Mouse (Mus musculus) right cerebral cortex, adult 2 months (tissue): Measurements from ENCODE around the gene C530008M17Rik.
A peak's percentile ranks its signal among the peaks of the same experiment; 100 is the strongest.

ENCODE experiments used
- DNase-seq, 2 experiments: peaks; one replicate each; pipeline ENCODE4 v3.0.0; 2021 to 2022; ENCODE audit warnings: low spot score in 2 of 2

The C530008M17Rik gene

GRCm38 (mm10) chr5:76656212-76656611 lies at the start of gene C530008M17Rik:
C530008M17Rik (plus strand) TSS chr5:76656512.
- no peak for DNase-seq

- no peak for DNase-seq
Observed at GRCm38 (mm10) chr5:76609702-76610370, 46.5 kb upstream of the C530008M17Rik start.

DNA sequence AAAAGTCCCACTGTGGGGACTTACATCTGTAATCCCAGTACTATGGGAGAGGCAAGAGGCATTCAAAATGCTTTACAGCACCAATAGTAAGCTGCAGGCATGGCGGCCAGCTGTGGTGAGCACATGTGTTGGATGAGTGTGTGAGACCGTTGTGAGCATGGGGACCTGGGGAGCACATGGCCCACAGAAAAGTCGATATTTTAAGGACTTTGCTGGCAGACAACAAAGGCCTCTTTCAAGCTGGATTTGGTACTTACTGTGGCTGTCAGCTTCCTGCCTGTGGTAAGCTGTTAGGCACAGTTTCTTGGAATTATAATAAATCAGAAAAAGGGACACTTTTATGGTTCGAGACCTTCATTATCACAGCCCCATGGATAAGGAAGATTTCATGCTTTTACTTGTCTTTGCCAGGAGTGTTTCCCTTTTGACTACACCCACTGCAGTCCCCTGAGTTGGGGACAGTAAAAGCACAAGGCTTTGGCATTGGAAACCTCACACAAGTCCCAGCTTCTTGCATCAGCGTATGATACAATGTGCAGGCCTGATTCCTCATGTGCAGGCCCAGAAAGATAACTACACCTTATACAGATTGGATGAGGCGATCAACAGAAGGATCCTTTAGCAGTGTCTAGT lies 43.3 kb upstream of the C530008M17Rik start:
- DNase-seq, result no peak

GRCm38 (mm10) chr5:76615276-76615675 lies 41.0 kb upstream of the C530008M17Rik start:
- DNase-seq, result peak in 1 of 2 experiments; percentile 13

- no peak for DNase-seq
Observed at GRCm38 (mm10) chr5:76616196-76616747, 40.0 kb upstream of the C530008M17Rik start.

DNA sequence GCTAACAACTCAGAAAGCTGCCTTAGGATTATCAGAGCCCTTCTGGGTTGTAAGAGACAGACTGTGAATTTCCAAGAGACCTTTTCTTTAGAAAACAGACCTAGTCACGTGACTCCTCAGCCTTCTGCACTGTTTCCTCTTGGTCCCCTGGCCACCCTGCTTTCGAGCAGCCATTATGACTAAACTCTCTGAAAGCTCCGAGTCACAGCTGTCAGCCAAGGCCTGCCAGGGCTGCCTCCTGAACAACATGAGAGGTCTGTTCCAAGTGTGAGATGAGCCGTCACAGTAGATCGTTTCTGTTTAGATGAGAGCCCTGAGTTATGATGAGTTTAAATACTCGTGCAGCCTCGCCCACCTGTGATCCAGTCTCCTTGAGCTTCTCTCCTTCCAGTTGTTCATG lies 37.6 kb upstream of the C530008M17Rik start:
- no peak for DNase-seq

DNA sequence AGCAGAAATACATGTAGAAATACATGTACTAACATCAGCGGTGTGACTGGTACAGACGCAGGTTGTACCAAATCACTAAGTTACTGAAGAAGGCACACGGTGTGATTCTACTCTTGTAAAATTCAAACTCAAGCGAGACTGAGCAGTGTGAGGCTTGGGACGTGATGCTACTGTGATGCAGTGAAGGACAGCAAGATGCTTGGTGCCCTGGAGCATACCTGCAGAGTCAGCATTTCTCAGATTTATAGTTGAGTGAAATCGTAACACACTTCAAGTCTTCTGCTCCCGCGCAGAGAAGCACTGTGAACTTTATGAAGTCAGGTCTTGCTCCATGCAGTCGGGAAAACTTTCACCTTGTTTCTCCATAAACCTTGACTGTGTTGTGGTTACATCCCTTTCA lies 32.6 kb upstream of the C530008M17Rik start:
- DNase-seq, result no peak

GRCm38 (mm10) chr5:76627770-76628169 lies 28.5 kb upstream of the C530008M17Rik start:
- no peak for DNase-seq

- no peak for DNase-seq
Observed at GRCm38 (mm10) chr5:76634012-76634411, 22.3 kb upstream of the C530008M17Rik start.

DNA sequence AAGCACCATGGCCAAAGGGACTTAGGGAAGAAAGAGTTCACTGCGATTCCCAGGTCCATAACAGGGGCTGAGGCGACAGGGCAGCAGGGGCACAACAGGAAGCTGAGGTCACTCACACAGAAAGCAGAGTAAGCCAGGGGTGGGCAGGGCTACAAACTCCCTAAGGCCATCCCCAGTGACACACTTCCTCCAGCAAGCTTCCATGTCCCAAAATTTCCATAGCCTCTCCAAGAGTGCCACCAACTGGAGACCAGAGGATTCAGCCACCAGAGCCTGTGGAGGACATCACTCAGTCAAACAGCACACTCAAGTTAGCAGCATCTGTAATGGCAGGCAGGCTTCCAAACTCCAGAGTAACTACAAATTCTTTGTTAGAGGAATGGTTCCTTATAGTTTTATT lies 20.7 kb upstream of the C530008M17Rik start:
- DNase-seq, result no peak

GRCm38 (mm10) chr5:76642076-76642475 lies 14.2 kb upstream of the C530008M17Rik start:
- DNase-seq, result no peak

DNA sequence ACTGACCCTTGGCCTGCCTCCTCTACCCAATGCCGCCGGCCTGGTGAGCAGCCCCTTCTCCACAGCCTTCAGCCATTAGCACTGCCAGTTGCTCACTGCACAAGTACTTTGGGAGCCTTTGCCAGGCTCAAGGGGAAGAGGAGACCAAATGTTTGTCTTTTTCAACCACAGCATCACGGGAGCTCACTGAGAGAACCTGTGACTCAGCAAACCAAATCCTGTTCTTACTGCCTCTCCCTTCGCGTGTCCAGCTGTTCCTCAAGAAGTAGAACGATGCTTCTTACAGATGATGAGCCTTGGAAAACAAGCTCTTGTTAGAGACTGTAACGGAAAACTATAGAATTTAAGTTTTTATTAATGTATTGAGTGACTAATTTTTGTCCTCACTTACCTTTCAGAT lies 12.1 kb upstream of the C530008M17Rik start:
- no peak for DNase-seq

- DNase-seq, result no peak
Observed at GRCm38 (mm10) chr5:76645091-76645868, 11.0 kb upstream of the C530008M17Rik start.

GRCm38 (mm10) chr5:76649897-76650296 lies 6.4 kb upstream of the C530008M17Rik start:
- DNase-seq, result no peak

DNA sequence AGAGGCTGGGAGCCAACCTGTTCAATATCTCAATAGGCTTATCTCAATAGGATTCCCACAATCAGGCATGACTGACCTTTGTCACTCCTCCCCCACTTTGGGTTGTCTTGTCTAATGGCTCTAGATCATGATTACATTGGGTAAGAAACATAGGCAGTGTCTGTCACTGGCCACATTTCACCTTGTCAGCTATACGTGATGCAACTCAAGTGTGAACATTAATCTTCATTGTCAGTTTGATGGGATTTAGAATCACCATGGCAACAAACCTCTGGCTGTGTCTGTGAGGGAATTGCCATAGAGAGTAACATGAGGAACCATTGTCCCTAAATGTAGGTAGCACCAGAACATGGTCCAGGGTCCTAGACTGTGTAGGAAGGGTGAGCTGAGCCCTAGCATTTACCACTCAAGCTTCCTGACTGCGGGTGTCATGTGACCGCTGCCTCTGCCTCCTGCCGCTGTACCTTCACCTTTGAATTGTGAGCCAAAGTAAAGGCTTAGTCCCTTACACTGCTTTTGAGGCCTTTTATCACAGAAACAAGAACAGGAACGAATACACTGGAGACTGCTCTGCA lies 5.1 kb upstream of the C530008M17Rik start:
- DNase-seq, result no peak

DNA sequence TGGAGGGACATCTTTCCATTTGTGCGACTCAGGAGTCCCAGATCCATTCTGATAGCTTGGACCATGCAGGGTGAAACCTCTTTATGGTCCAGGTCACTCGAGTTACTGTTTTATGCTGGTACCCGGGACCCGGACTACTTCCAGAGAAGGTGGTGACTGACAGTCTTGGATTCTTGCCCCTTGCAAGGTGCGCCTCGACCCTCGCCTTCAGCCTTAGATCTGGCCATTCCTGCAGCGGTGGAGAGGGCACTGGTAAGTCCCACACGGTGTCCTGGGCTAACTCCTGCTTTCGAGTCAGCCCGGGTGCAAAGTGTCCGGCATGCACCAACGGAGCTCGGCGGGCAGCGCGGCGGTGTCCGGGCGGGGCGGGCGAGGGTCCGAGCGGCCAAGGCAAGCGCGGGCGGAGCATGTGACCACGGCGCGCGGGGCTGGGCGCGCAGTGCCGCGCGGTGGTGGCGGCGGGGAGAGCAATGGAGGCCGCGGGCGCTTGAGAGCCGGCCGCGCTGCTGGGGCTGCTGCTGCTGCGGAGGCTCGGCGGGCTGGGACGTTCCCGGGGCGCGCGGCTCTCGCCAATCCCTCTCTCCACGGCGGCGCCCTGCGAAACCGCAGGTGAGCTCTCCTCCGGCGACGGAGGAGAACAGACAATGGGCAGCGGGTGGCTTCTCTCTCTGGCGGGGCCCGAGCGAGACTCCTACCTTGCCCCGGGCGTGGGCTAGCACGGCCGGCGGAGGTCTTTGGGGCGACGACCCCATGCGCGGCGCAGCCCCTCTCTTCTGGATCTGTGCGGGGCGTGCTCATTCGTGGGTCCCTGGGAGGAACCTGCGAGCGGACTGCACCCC lies 1.2 kb downstream of the C530008M17Rik start:
- DNase-seq, result peak; percentile 66 to 69

DNA sequence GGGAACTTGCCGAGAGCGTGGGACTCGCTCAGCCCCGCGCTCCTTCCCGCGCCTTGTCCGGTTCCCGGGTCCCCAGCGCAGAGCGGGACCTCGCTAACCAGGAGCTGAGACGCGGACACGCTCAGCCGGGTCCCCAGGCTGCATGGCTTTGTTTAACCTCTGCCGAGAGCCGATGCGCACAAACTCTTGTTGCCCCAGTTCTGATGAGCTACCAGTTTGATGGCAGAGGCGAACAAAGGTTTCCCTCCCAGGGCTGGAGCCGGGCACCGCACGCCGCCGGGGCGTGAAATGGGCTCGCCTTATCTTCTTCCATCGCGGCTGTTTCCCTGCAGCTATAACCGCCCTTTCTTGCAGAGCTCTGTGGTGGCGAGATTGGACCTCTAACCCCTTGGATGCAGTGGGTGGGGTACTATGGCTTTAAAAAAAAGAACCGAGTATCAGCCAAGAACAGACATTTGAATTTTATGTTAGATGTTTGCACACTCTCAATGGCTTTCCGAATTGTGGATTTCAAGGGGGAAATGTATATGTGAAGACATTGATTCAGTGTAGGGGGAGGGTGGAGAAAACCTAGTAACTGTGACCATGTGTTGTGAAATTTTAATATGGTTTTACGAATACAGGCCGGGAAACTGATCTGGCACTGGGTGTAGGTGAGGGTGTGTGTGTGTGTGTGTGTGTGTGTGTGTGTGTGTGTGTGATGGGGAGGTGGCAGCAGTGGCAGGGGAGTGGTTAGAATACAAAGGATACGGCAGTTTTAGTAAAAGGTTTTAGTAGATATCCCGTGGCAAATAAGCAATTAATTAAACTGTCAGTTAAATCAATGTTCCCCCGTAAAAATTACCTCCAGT lies 2.0 kb downstream of the C530008M17Rik start:
- peak; percentile 44 to 48 for DNase-seq

- no peak for DNase-seq
Observed at GRCm38 (mm10) chr5:76659958-76660635, 3.8 kb downstream of the C530008M17Rik start.

DNA sequence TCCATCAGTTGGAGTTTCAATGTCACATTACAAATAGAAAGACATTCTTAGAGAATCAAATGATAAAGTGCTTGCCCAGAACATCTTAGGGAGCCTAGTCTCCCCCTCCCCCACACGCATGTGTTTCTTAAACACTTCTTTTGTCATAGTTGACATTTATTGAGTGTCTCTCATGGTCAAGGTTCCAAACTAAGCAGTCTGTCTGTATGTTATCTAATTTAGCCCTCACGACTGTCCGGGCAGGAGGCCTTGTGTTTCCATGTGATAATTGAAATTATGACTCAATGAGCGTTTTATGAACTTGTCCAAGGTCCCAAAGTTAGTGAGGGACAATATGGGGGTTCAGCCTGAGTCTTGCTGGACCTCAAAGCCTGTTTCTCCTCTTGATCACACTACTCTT lies 5.0 kb downstream of the C530008M17Rik start:
- DNase-seq, result no peak

DNA sequence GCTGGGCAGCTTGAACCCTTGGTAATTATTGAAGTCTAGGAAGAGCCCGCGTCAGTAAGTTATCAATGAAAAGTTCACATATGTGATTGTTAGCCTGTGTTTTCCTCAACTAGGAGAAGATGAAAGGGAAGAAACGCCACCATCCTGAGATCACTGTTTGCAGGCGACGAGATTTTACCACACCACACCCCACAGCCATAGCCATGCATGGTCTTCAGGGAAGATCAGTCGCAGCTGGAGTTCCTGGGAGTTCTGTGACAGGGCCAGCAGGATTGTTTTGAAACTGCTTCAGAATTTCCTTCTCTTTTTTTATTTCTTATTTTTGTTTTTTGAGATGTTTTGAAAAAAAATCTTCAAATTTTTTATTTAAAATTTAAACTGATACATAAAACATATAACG lies 8.6 kb downstream of the C530008M17Rik start:
- no peak for DNase-seq
